Mouse (Mus musculus): ENCODE results near the gene Irf9. TPM values are rescaled to one million over a fixed set of nuclear protein-coding genes. Genes with fewer than 3 reads are reported as not detected.
A peak's percentile ranks its signal among the peaks of the same experiment; 100 is the strongest.

The Irf9 gene
- polyA plus RNA-seq, 1 experiment from 2014 or later = 10.1 TPM

- Histone ChIP-seq H3K36me3 (peaks cover 83% of the 10 kb centered on the region), H3K4me2 (no peak overlapping the region), H3K4me3 (no peak overlapping the region), H3K27ac (replicated peaks) (no peak overlapping the region), H3K4me1 (peaks cover 20% of the 10 kb centered on the region), H3K9me3 (no peaks in the 10 kb centered on the region), H3K9ac (no peak overlapping the region), H3K27me3 (replicated peaks) (no peaks in the 10 kb centered on the region)
- ATAC-seq (ENCODE audit: extremely low read depth, insufficient number of reproducible peaks, low FRiP score, low TSS enrichment) = no peak
- 82% methylated on average over 3 of the region's 3 CpGs for WGBS
Observed at GRCm38 (mm10) chr14:55567496-55567895, 35.9 kb upstream of the Irf9 start.

GRCm38 (mm10) chr14:55570588-55570987 is 32.8 kb upstream of the Irf9 start:
- no peak overlapping the region for H3K9ac ChIP-seq
- WGBS = 72% methylated on average over 2 of the region's 2 CpGs
- no peaks in the 10 kb centered on the region for H3K27me3 ChIP-seq (replicated peaks)
- H3K9me3 ChIP-seq = no peaks in the 10 kb centered on the region
- no peak for ATAC-seq (ENCODE audit: extremely low read depth, insufficient number of reproducible peaks, low FRiP score, low TSS enrichment)
- H3K4me1 ChIP-seq = peaks cover 36% of the 10 kb centered on the region
- peaks cover 53% of the 10 kb centered on the region for H3K36me3 ChIP-seq
- H3K27ac ChIP-seq (replicated peaks) = peak overlapping the region; percentile 48
- H3K4me3 ChIP-seq = no peak overlapping the region
- H3K4me2 ChIP-seq = no peak overlapping the region

GRCm38 (mm10) chr14:55571760-55572159 is 31.6 kb upstream of the Irf9 start:
- ATAC-seq (ENCODE audit: extremely low read depth, insufficient number of reproducible peaks, low FRiP score, low TSS enrichment) = no peak
- Histone ChIP-seq H3K4me3 (no peak overlapping the region), H3K4me2 (no peak overlapping the region)

GRCm38 (mm10) chr14:55575302-55575701 is 28.1 kb upstream of the Irf9 start, which contains the start of gene Fitm1:
Fitm1 (plus strand) TSS chr14:55575617.
- Histone ChIP-seq H3K4me1 (peaks cover 62% of the 10 kb centered on the region), H3K4me3 (peak within 1 kb of the TSS; percentile 53), H3K36me3 (peaks cover 14% of the 10 kb centered on the region), H3K9ac (peak within 1 kb of the TSS; percentile 84), H3K4me2 (peak within 1 kb of the TSS; percentile 72), H3K27me3 (replicated peaks) (no peaks in the 10 kb centered on the region), H3K9me3 (no peaks in the 10 kb centered on the region), H3K27ac (replicated peaks) (peak within 1 kb of the TSS; percentile 98)
- peak; percentile 27; the same call in 1 of the 2 replicates for ATAC-seq (ENCODE audit: extremely low read depth, insufficient number of reproducible peaks, low FRiP score, low TSS enrichment)
- WGBS = 32% methylated on average over 8 of the region's 8 CpGs

More at GRCm38 (mm10) chr14:55571760-55572159, 31.6 kb upstream of the Irf9 start:
- Histone ChIP-seq H3K27ac (replicated peaks) (no peak overlapping the region), H3K9ac (no peak overlapping the region), H3K4me1 (peaks cover 48% of the 10 kb centered on the region), H3K36me3 (peaks cover 41% of the 10 kb centered on the region), H3K27me3 (replicated peaks) (no peaks in the 10 kb centered on the region), H3K9me3 (no peaks in the 10 kb centered on the region)

GRCm38 (mm10) chr14:55575711-55576110 is 27.7 kb upstream of the Irf9 start:
- no peaks in the 10 kb centered on the region for H3K27me3 ChIP-seq (replicated peaks)
- peaks cover 14% of the 10 kb centered on the region for H3K36me3 ChIP-seq
- 31% methylated on average over 13 of the region's 13 CpGs for WGBS
- H3K27ac ChIP-seq (replicated peaks) = peak overlapping the region; percentile 98
- peak overlapping the region; percentile 53 for H3K4me3 ChIP-seq
- no peaks in the 10 kb centered on the region for H3K9me3 ChIP-seq
- H3K4me1 ChIP-seq = peaks cover 58% of the 10 kb centered on the region
- H3K9ac ChIP-seq = peak overlapping the region; percentile 84
- H3K4me2 ChIP-seq = peak overlapping the region; percentile 72
- ATAC-seq (ENCODE audit: extremely low read depth, insufficient number of reproducible peaks, low FRiP score, low TSS enrichment) = no peak

- 46% methylated on average over 16 of the region's 16 CpGs for WGBS
Observed at GRCm38 (mm10) chr14:55576376-55576775, 27.0 kb upstream of the Irf9 start.

GRCm38 (mm10) chr14:55577871-55578667 is 25.3 kb upstream of the Irf9 start, which contains the start of gene Psme1:
Psme1 (plus strand) TSS chr14:55578123.
- ATAC-seq (ENCODE audit: extremely low read depth, insufficient number of reproducible peaks, low FRiP score, low TSS enrichment) = peak; percentile 45

More at GRCm38 (mm10) chr14:55576376-55576775, 27.0 kb upstream of the Irf9 start:
- Histone ChIP-seq H3K4me3 (peak overlapping the region; percentile 53), H3K4me1 (peaks cover 54% of the 10 kb centered on the region), H3K9ac (peak overlapping the region; percentile 84), H3K4me2 (peak overlapping the region; percentile 72), H3K36me3 (peaks cover 19% of the 10 kb centered on the region), H3K27me3 (replicated peaks) (no peaks in the 10 kb centered on the region), H3K27ac (replicated peaks) (peak overlapping the region; percentile 98), H3K9me3 (no peaks in the 10 kb centered on the region)
- no peak for ATAC-seq (ENCODE audit: extremely low read depth, insufficient number of reproducible peaks, low FRiP score, low TSS enrichment)

GRCm38 (mm10) chr14:55578668-55579269 is 24.6 kb upstream of the Irf9 start:
- Histone ChIP-seq H3K9ac (peak overlapping the region; percentile 94), H3K27me3 (replicated peaks) (no peaks in the 10 kb centered on the region), H3K9me3 (no peaks in the 10 kb centered on the region), H3K36me3 (peaks cover 34% of the 10 kb centered on the region), H3K4me3 (peak overlapping the region; percentile 83), H3K4me2 (peak overlapping the region; percentile 86), H3K27ac (replicated peaks) (peak overlapping the region; percentile 87), H3K4me1 (peaks cover 50% of the 10 kb centered on the region)
- WGBS = 18% methylated on average over 6 of the region's 6 CpGs
- ATAC-seq (ENCODE audit: extremely low read depth, insufficient number of reproducible peaks, low FRiP score, low TSS enrichment) = 0 out of 2 replicates have a peak, but pooled peaks have one; percentile 1

More at GRCm38 (mm10) chr14:55577871-55578667, 25.3 kb upstream of the Irf9 start, which contains the start of gene Psme1:
- WGBS = 1% methylated on average over 31 of the region's 32 CpGs
- peaks cover 29% of the 10 kb centered on the region for H3K36me3 ChIP-seq
- peak within 1 kb of the TSS; percentile 94 for H3K9ac ChIP-seq
- peak within 1 kb of the TSS; percentile 98 for H3K27ac ChIP-seq (replicated peaks)
- H3K27me3 ChIP-seq (replicated peaks) = no peaks in the 10 kb centered on the region
- peak within 1 kb of the TSS; percentile 83 for H3K4me3 ChIP-seq
- H3K4me2 ChIP-seq = peak within 1 kb of the TSS; percentile 86
- H3K4me1 ChIP-seq = peaks cover 50% of the 10 kb centered on the region
- H3K9me3 ChIP-seq = no peaks in the 10 kb centered on the region

GRCm38 (mm10) chr14:55579511-55580496 is 23.6 kb upstream of the Irf9 start:
- Histone ChIP-seq H3K9ac (no peak overlapping the region), H3K4me3 (peak overlapping the region; percentile 83; the same call in 1 of the 2 replicates), H3K27me3 (replicated peaks) (no peaks in the 10 kb centered on the region), H3K4me1 (peaks cover 48% of the 10 kb centered on the region), H3K27ac (replicated peaks) (no peak overlapping the region), H3K9me3 (no peaks in the 10 kb centered on the region), H3K4me2 (peak overlapping the region; percentile 86), H3K36me3 (peaks cover 34% of the 10 kb centered on the region)
- no peak for ATAC-seq (ENCODE audit: extremely low read depth, insufficient number of reproducible peaks, low FRiP score, low TSS enrichment)
- 85% methylated on average over 23 of the region's 23 CpGs for WGBS

GRCm38 (mm10) chr14:55580731-55581130 is 22.6 kb upstream of the Irf9 start:
- no peak overlapping the region for H3K4me3 ChIP-seq
- 87% methylated on average over 16 of the region's 16 CpGs for WGBS
- no peak for ATAC-seq (ENCODE audit: extremely low read depth, insufficient number of reproducible peaks, low FRiP score, low TSS enrichment)

More at GRCm38 (mm10) chr14:55580731-55581130, 22.6 kb upstream of the Irf9 start:
- Histone ChIP-seq H3K4me1 (peaks cover 45% of the 10 kb centered on the region), H3K4me2 (no peak overlapping the region), H3K27ac (replicated peaks) (no peak overlapping the region), H3K9ac (no peak overlapping the region), H3K9me3 (no peaks in the 10 kb centered on the region), H3K27me3 (replicated peaks) (no peaks in the 10 kb centered on the region), H3K36me3 (peaks cover 34% of the 10 kb centered on the region)

All from heart, embryonic 13.5 days (tissue).